Mouse (Mus musculus): ENCODE data around the gene Arid1b. TPM values are rescaled to one million over a fixed set of nuclear protein-coding genes. Genes with fewer than 3 reads are reported as not detected.
"Not testable (repeated sequence)": the region's sequence is repeated elsewhere in the genome, so short reads cannot be mapped to it uniquely, and the experiment has no call there.

Arid1b gene
- polyA plus RNA-seq, 1 experiment: 99.0 TPM

- no peaks in the 10 kb centered on the region for H3K36me3 ChIP-seq (ENCODE audit: control insufficient read depth, insufficient read depth, low read length)
- no peaks in the 10 kb centered on the region for H3K27me3 ChIP-seq (ENCODE audit: control insufficient read depth, insufficient read depth, low read length)
- no peak overlapping the region for H3K27ac ChIP-seq (ENCODE audit: control insufficient read depth, insufficient read depth, low read length)
- no peak overlapping the region for H3K4me3 ChIP-seq (ENCODE audit: control insufficient read depth, insufficient read depth, low read length)
- H3K4me1 ChIP-seq (replicated peaks; ENCODE audit: control insufficient read depth, insufficient read depth, low read length): peaks cover 36% of the 10 kb centered on the region
- 84% methylated on average over 2 of the region's 2 CpGs for WGBS
- TF ChIP-seq POLR2A (IDR thresholded peaks at IDR 0.05; ENCODE audit: control insufficient read depth, extremely low read depth, insufficient read depth, low read length, poor library complexity) (no peak), CTCF (IDR thresholded peaks at IDR 0.05; ENCODE audit: borderline replicate concordance, control insufficient read depth, extremely low read depth, insufficient read depth, low read length, poor library complexity) (no peak)
- no peak for DNase-seq
Observed at GRCm38 (mm10) chr17:5108546-5109142, 114.5 kb downstream of the Arid1b start.

- Histone ChIP-seq H3K4me1 (replicated peaks; ENCODE audit: control insufficient read depth, insufficient read depth, low read length) (peaks cover 36% of the 10 kb centered on the region), H3K4me3 (ENCODE audit: control insufficient read depth, insufficient read depth, low read length) (no peak overlapping the region), H3K27ac (ENCODE audit: control insufficient read depth, insufficient read depth, low read length) (no peak overlapping the region), H3K27me3 (ENCODE audit: control insufficient read depth, insufficient read depth, low read length) (no peaks in the 10 kb centered on the region), H3K36me3 (ENCODE audit: control insufficient read depth, insufficient read depth, low read length) (no peaks in the 10 kb centered on the region)
- WGBS: 95% methylated on average over 8 of the region's 8 CpGs
- DNase-seq: no peak
- TF ChIP-seq POLR2A (IDR thresholded peaks at IDR 0.05; ENCODE audit: control insufficient read depth, extremely low read depth, insufficient read depth, low read length, poor library complexity) (no peak), CTCF (IDR thresholded peaks at IDR 0.05; ENCODE audit: borderline replicate concordance, control insufficient read depth, extremely low read depth, insufficient read depth, low read length, poor library complexity) (no peak)
Observed at GRCm38 (mm10) chr17:5109343-5109742, 115.2 kb downstream of the Arid1b start.

GRCm38 (mm10) chr17:5110159-5110558, 116.0 kb downstream of the Arid1b start:
- Histone ChIP-seq H3K4me3 (ENCODE audit: control insufficient read depth, insufficient read depth, low read length) (no peak overlapping the region), H3K27me3 (ENCODE audit: control insufficient read depth, insufficient read depth, low read length) (no peaks in the 10 kb centered on the region), H3K36me3 (ENCODE audit: control insufficient read depth, insufficient read depth, low read length) (no peaks in the 10 kb centered on the region), H3K4me1 (replicated peaks; ENCODE audit: control insufficient read depth, insufficient read depth, low read length) (peaks cover 30% of the 10 kb centered on the region), H3K27ac (ENCODE audit: control insufficient read depth, insufficient read depth, low read length) (no peak overlapping the region)
- DNase-seq: no peak
- TF ChIP-seq CTCF (IDR thresholded peaks at IDR 0.05; ENCODE audit: borderline replicate concordance, control insufficient read depth, extremely low read depth, insufficient read depth, low read length, poor library complexity) (no peak), POLR2A (IDR thresholded peaks at IDR 0.05; ENCODE audit: control insufficient read depth, extremely low read depth, insufficient read depth, low read length, poor library complexity) (no peak)
- WGBS: 91% methylated on average over 4 of the region's 4 CpGs

GRCm38 (mm10) chr17:5110981-5111380, 116.8 kb downstream of the Arid1b start:
- DNase-seq; H3K36me3 ChIP-seq (ENCODE audit: control insufficient read depth, insufficient read depth, low read length); H3K27ac ChIP-seq (ENCODE audit: control insufficient read depth, insufficient read depth, low read length); H3K27me3 ChIP-seq (ENCODE audit: control insufficient read depth, insufficient read depth, low read length); H3K4me3 ChIP-seq (ENCODE audit: control insufficient read depth, insufficient read depth, low read length): not testable (repeated sequence)
- WGBS: 97% methylated on average over 5 of the region's 5 CpGs
- peaks cover 25% of the 10 kb centered on the region for H3K4me1 ChIP-seq (replicated peaks; ENCODE audit: control insufficient read depth, insufficient read depth, low read length)

GRCm38 (mm10) chr17:5112116-5112515, 118.0 kb downstream of the Arid1b start:
- Histone ChIP-seq H3K27ac (ENCODE audit: control insufficient read depth, insufficient read depth, low read length) (no peak overlapping the region), H3K4me1 (replicated peaks; ENCODE audit: control insufficient read depth, insufficient read depth, low read length) (peaks cover 15% of the 10 kb centered on the region), H3K27me3 (ENCODE audit: control insufficient read depth, insufficient read depth, low read length) (no peaks in the 10 kb centered on the region), H3K36me3 (ENCODE audit: control insufficient read depth, insufficient read depth, low read length) (no peaks in the 10 kb centered on the region), H3K4me3 (ENCODE audit: control insufficient read depth, insufficient read depth, low read length) (no peak overlapping the region)
- DNase-seq: no peak
- WGBS: 96% methylated on average over 4 of the region's 4 CpGs
- TF ChIP-seq POLR2A (IDR thresholded peaks at IDR 0.05; ENCODE audit: control insufficient read depth, extremely low read depth, insufficient read depth, low read length, poor library complexity): no peak
- no peak for TF ChIP-seq CTCF (IDR thresholded peaks at IDR 0.05; ENCODE audit: borderline replicate concordance, control insufficient read depth, extremely low read depth, insufficient read depth, low read length, poor library complexity)

GRCm38 (mm10) chr17:5115952-5116351, 121.8 kb downstream of the Arid1b start:
- DNase-seq: no peak
- Histone ChIP-seq H3K4me1 (replicated peaks; ENCODE audit: control insufficient read depth, insufficient read depth, low read length) (peaks cover 6% of the 10 kb centered on the region; the same call in 1 of the 2 replicates), H3K27ac (ENCODE audit: control insufficient read depth, insufficient read depth, low read length) (no peak overlapping the region), H3K36me3 (ENCODE audit: control insufficient read depth, insufficient read depth, low read length) (no peaks in the 10 kb centered on the region), H3K27me3 (ENCODE audit: control insufficient read depth, insufficient read depth, low read length) (no peaks in the 10 kb centered on the region), H3K4me3 (ENCODE audit: control insufficient read depth, insufficient read depth, low read length) (no peak overlapping the region)
- 98% methylated on average over 6 of the region's 6 CpGs for WGBS
- TF ChIP-seq CTCF (IDR thresholded peaks at IDR 0.05; ENCODE audit: borderline replicate concordance, control insufficient read depth, extremely low read depth, insufficient read depth, low read length, poor library complexity) (no peak), POLR2A (IDR thresholded peaks at IDR 0.05; ENCODE audit: control insufficient read depth, extremely low read depth, insufficient read depth, low read length, poor library complexity) (no peak)

- DNase-seq: no peak
- Histone ChIP-seq H3K4me3 (ENCODE audit: control insufficient read depth, insufficient read depth, low read length) (no peak overlapping the region), H3K27ac (ENCODE audit: control insufficient read depth, insufficient read depth, low read length) (no peak overlapping the region), H3K27me3 (ENCODE audit: control insufficient read depth, insufficient read depth, low read length) (no peaks in the 10 kb centered on the region), H3K36me3 (ENCODE audit: control insufficient read depth, insufficient read depth, low read length) (no peaks in the 10 kb centered on the region), H3K4me1 (replicated peaks; ENCODE audit: control insufficient read depth, insufficient read depth, low read length) (peaks cover 2% of the 10 kb centered on the region; the same call in 1 of the 2 replicates)
- 96% methylated on average over 2 of the region's 2 CpGs for WGBS
- TF ChIP-seq POLR2A (IDR thresholded peaks at IDR 0.05; ENCODE audit: control insufficient read depth, extremely low read depth, insufficient read depth, low read length, poor library complexity): no peak
- TF ChIP-seq CTCF (IDR thresholded peaks at IDR 0.05; ENCODE audit: borderline replicate concordance, control insufficient read depth, extremely low read depth, insufficient read depth, low read length, poor library complexity): no peak
Observed at GRCm38 (mm10) chr17:5116990-5117389, 122.9 kb downstream of the Arid1b start.
